Mouse (Mus musculus): ENCODE measurements at regions not wholly inside any gene's neighbourhood (a gene's known extent, or its start where the extent isn't known, plus 50 kb on each side); places are given as distances from the start of the nearest gene placed in this dataset.

DNA sequence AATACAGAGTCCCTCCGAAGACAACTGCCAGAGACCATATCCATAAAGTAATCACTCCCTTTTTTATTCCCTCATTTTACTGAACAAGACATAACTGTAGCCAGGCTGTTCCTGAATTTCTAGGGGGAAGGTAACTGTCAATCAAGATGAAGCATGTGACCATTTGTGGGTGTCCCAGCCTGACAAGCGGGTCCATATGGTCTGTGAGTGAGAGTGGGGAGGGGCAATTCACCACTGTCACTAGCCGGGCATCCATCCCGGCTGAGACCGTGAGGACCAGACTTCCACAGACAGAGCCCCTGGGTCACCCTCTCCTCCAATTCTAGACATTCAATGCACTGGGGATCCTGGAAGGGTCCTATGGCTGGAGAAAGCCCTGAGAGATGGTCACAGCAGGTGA, 54.6 kb downstream of the Gm11733 start:
- Histone ChIP-seq H3K4me3 (no peak overlapping the region), H3K27me3 (no peaks in the 10 kb centered on the region), H3K27ac (replicated peaks) (no peak overlapping the region), H3K9ac (no peak overlapping the region), H3K9me3 (no peaks in the 10 kb centered on the region), H3K36me3 (no peaks in the 10 kb centered on the region), H3K4me2 (no peak overlapping the region), H3K4me1 (replicated peaks) (peaks cover 57% of the 10 kb centered on the region)
- ATAC-seq (ENCODE audit: low read depth), result no peak
- 58% methylated on average over 5 of the region's 5 CpGs for WGBS

- H3K4me3 ChIP-seq, result no peak overlapping the region
- H3K4me2 ChIP-seq, result no peak overlapping the region
- peak overlapping the region; percentile 80 for H3K27ac ChIP-seq (replicated peaks)
- peaks cover 46% of the 10 kb centered on the region for H3K4me1 ChIP-seq (replicated peaks)
- peak overlapping the region; percentile 52; the same call in 1 of the 2 replicates for H3K9ac ChIP-seq
- 36% methylated on average over 5 of the region's 5 CpGs for WGBS
- no peaks in the 10 kb centered on the region for H3K9me3 ChIP-seq
- ATAC-seq (ENCODE audit: low read depth), result no peak
- 0 out of 2 replicates have a peak, but pooled peaks cover 4% of the 10 kb centered on the region for H3K27me3 ChIP-seq
- no peaks in the 10 kb centered on the region for H3K36me3 ChIP-seq
These were observed 56.4 kb downstream of the Gm11733 start for GRCm38 (mm10) chr11:117540609-117541008.

- H3K4me2 ChIP-seq, result no peak overlapping the region
- no peaks in the 10 kb centered on the region for H3K9me3 ChIP-seq
- H3K4me1 ChIP-seq (replicated peaks), result peaks cover 39% of the 10 kb centered on the region
- WGBS, result 7% methylated on average over 6 of the region's 6 CpGs
- H3K27me3 ChIP-seq, result 0 out of 2 replicates have a peak, but pooled peaks cover 11% of the 10 kb centered on the region
- H3K9ac ChIP-seq, result peak overlapping the region; percentile 35; the same call in 1 of the 2 replicates
- no peaks in the 10 kb centered on the region for H3K36me3 ChIP-seq
- H3K27ac ChIP-seq (replicated peaks), result peak overlapping the region; percentile 80
- ATAC-seq (ENCODE audit: low read depth), result peak; percentile 68
- H3K4me3 ChIP-seq, result no peak overlapping the region
These were observed 57.2 kb downstream of the Gm11733 start for GRCm38 (mm10) chr11:117541205-117541884.

DNA sequence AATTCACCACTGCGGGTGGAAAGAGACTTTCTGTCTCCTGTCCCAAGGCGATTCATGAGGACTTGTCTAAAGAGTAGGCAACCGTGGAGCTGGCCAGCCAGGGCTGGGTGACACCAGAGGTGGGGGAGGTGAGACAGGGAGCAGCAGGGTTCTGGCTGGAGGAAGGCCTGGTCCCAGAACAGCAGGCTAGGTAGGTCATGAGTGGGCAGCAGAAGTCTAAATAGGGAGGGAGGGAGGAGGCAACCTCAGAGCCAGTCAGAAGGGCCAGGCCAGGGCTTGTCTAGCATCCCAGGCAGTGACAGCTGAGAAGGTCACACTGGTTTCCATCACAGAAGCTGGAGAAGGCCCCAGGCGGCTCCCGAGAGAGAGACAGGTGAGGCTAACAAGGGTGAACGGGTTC, 59.0 kb downstream of the Gm11733 start:
- no peak for ATAC-seq (ENCODE audit: low read depth)
- H3K27me3 ChIP-seq, result 0 out of 2 replicates have a peak, but pooled peaks cover 11% of the 10 kb centered on the region
- no peak overlapping the region for H3K4me3 ChIP-seq
- H3K27ac ChIP-seq (replicated peaks), result no peak overlapping the region
- no peaks in the 10 kb centered on the region for H3K9me3 ChIP-seq
- H3K9ac ChIP-seq, result no peak overlapping the region
- no peak overlapping the region for H3K4me2 ChIP-seq
- no peaks in the 10 kb centered on the region for H3K36me3 ChIP-seq
- WGBS, result 51% methylated on average over 6 of the region's 6 CpGs
- peaks cover 36% of the 10 kb centered on the region for H3K4me1 ChIP-seq (replicated peaks)

- no peak overlapping the region for H3K4me2 ChIP-seq
- H3K4me3 ChIP-seq, result no peak overlapping the region
- no peak overlapping the region for H3K27ac ChIP-seq (replicated peaks)
- no peak overlapping the region for H3K9ac ChIP-seq
- no peaks in the 10 kb centered on the region for H3K36me3 ChIP-seq
- no peak for ATAC-seq (ENCODE audit: low read depth)
- H3K27me3 ChIP-seq, result 0 out of 2 replicates have a peak, but pooled peaks cover 11% of the 10 kb centered on the region
- no peaks in the 10 kb centered on the region for H3K9me3 ChIP-seq
- H3K4me1 ChIP-seq (replicated peaks), result peaks cover 28% of the 10 kb centered on the region
- 40% methylated on average over 6 of the region's 6 CpGs for WGBS
These were observed 60.3 kb downstream of the Gm11733 start for GRCm38 (mm10) chr11:117544507-117544906.

- Histone ChIP-seq H3K4me2 (no peak overlapping the region), H3K9me3 (no peaks in the 10 kb centered on the region), H3K4me3 (no peak overlapping the region), H3K27ac (replicated peaks) (no peak overlapping the region), H3K27me3 (0 out of 2 replicates have a peak, but pooled peaks cover 11% of the 10 kb centered on the region), H3K9ac (no peak overlapping the region), H3K4me1 (replicated peaks) (peaks cover 26% of the 10 kb centered on the region), H3K36me3 (no peaks in the 10 kb centered on the region)
- WGBS, result 55% methylated on average over 3 of the region's 3 CpGs
- no peak for ATAC-seq (ENCODE audit: low read depth)
These were observed 60.8 kb downstream of the Gm11733 start for GRCm38 (mm10) chr11:117544926-117545325.

DNA sequence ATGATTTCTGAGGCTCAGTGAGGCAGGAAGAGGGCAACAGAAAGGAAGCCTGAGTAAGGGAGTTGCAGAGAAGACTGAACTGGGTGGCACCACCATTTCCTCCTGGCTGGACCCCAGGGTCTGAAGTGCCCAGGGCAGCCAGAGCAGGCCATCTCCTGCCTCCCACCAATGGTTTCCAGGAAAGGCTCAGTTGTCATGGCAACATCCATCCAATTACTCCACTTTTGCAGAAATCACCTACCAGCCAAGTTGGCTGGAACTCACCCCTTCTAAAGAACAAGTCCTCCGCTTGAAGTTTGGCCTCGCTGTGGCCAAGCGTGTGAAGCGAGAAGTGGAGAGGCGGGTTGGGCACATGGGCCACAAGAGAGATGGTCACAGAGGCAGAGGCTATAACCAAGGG, 67.8 kb downstream of the Gm11733 start:
- 93% methylated on average over 5 of the region's 5 CpGs for WGBS

DNA sequence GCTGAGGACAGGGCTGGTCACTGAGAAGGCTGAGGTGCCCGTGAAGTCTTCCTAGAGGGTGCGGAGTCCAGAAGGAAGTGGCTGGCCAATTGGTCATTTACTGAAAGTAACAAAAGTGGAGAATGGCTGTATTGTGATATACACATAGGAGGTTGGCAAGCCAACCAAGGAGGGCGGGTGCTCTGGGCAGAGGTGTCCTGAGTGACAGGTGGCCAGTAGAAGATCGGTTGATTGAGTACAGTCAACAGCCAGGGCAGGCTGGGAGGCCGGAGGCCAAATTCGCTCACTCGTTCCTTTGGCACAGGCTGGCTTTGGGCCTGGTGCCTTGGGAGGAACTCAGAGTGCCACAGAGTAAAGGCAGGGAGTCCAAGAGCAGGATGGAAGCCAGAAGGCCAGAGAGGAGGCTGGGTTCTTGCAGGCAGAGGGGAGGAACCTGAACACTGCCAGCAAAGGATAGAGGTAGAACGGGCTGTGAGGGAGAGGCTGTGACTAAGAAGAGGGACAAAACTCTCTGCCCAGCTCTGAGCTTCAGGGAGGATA, 68.3 kb downstream of the Gm11733 start:
- no peaks in the 10 kb centered on the region for H3K27me3 ChIP-seq
- no peak overlapping the region for H3K4me3 ChIP-seq
- ATAC-seq (ENCODE audit: low read depth), result no peak
- H3K27ac ChIP-seq (replicated peaks), result no peak overlapping the region
- no peaks in the 10 kb centered on the region for H3K36me3 ChIP-seq
- H3K9ac ChIP-seq, result no peak overlapping the region
- no peaks in the 10 kb centered on the region for H3K4me1 ChIP-seq (replicated peaks)
- WGBS, result 91% methylated on average over 8 of the region's 8 CpGs
- no peak overlapping the region for H3K4me2 ChIP-seq
- H3K9me3 ChIP-seq, result no peaks in the 10 kb centered on the region

More for the DNA sequence above, 67.8 kb downstream of the Gm11733 start:
- Histone ChIP-seq H3K36me3 (no peaks in the 10 kb centered on the region), H3K4me2 (no peak overlapping the region), H3K4me3 (no peak overlapping the region), H3K4me1 (replicated peaks) (no peaks in the 10 kb centered on the region), H3K27ac (replicated peaks) (no peak overlapping the region), H3K9me3 (no peaks in the 10 kb centered on the region), H3K9ac (no peak overlapping the region), H3K27me3 (no peaks in the 10 kb centered on the region)
- no peak for ATAC-seq (ENCODE audit: low read depth)

DNA sequence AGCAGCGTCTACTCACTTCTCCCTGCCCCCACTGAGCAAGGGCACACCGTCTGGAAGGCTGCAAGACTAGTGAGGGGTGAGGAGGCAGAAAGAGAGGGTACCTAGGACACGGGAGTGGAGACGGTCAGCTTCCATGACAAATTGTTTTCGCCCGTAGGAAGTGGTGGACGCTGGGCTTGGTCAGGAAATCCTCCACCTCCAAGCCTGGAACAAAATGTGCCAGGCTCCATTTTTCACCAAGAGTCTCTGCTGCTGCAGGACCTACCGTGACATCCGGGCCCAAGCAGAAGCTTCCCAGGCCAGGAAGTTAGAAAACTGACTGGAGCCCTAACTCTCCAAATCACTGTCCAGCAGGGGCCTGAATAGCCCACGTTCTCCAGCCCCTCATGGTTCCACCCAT, 69.9 kb downstream of the Gm11733 start:
- 69% methylated on average over 10 of the region's 10 CpGs for WGBS
- Histone ChIP-seq H3K27ac (replicated peaks) (no peak overlapping the region), H3K4me2 (no peak overlapping the region), H3K4me1 (replicated peaks) (no peaks in the 10 kb centered on the region), H3K9me3 (no peaks in the 10 kb centered on the region), H3K36me3 (no peaks in the 10 kb centered on the region), H3K9ac (no peak overlapping the region), H3K27me3 (no peaks in the 10 kb centered on the region), H3K4me3 (no peak overlapping the region)
- ATAC-seq (ENCODE audit: low read depth), result no peak

DNA sequence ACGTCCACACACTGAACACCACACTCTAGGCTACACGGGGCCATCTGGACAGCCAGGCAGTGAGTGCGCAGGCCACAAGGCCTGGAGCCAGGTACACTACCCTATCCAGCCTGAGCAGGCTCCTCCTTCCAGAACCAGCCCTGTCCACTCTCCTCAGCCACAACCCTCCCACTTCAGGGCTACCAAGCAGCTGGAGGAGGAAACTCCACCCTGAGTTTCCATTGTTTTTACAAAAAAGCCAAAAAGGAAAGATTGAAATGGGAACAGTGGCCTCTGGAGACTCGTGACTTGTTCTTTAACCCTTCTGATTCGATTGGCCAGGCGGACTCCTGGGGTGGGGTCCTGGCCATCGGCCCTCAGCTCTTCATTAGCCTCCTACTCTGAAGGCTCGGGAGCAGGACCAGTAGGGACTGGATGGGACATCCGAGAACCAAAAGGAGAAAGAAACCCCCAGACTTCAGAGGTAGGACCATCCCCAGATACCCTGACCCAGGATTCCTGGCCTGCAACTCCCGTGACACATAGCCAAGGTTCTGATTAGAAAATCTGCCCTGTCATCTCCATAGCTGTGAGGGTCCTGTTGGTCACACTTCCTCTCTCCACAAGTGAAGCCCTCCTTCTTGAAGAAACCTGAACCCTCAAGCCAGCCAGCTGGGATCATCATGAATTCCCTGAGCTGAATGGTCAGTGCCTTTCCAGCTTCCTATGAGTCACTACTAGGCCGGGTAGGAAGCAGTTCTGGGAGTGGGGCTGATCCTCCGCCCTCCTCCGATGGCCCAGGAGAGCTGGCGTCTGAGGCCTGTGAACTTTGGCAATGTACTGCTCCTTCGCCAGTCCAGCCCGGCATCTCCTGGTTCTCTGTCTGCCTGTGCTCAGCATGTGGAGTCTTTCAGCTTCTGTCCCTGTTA, 73.6 kb downstream of the Gm11733 start:
- Histone ChIP-seq H3K4me2 (no peak overlapping the region), H3K27me3 (no peaks in the 10 kb centered on the region), H3K4me3 (no peak overlapping the region), H3K9me3 (peaks cover 2% of the 10 kb centered on the region; the same call in 1 of the 2 replicates), H3K9ac (no peak overlapping the region), H3K27ac (replicated peaks) (no peak overlapping the region), H3K4me1 (replicated peaks) (no peaks in the 10 kb centered on the region), H3K36me3 (no peaks in the 10 kb centered on the region)
- WGBS, result 87% methylated on average over 16 of the region's 16 CpGs
- no peak for ATAC-seq (ENCODE audit: low read depth)

DNA sequence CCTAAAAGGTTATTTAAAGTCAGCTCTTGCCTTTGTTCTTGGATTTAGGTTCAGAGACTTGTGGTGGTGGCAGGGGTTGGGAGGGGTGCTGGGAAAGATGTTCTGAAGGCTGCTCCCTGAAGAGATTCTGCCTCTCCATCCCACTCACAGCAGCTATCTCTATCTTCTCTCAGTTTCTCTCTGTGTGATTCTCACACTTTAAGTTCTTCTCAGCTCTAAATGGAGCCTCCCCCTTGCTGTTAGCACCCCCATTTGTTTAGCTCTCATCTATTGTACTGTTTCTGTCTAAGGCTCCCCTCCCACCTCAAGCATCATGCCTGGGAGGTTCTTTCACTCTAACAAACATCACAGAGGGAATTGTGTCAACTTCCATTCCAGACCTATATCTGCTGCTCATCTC, 75.7 kb downstream of the Gm11733 start:
- H3K9me3 ChIP-seq, result peaks cover 5% of the 10 kb centered on the region; the same call in 1 of the 2 replicates
- H3K4me1 ChIP-seq (replicated peaks), result no peaks in the 10 kb centered on the region
- H3K36me3 ChIP-seq, result no peaks in the 10 kb centered on the region
- H3K4me3 ChIP-seq, result no peak overlapping the region
- no peak overlapping the region for H3K9ac ChIP-seq
- H3K27me3 ChIP-seq, result no peaks in the 10 kb centered on the region
- no peak overlapping the region for H3K27ac ChIP-seq (replicated peaks)
- H3K4me2 ChIP-seq, result no peak overlapping the region
- no peak for ATAC-seq (ENCODE audit: low read depth)

GRCm38 (mm10) chr11:117567961-117568605, 83.9 kb downstream of the Gm11733 start:
- Histone ChIP-seq H3K36me3 (no peaks in the 10 kb centered on the region), H3K9me3 (peaks cover 5% of the 10 kb centered on the region; the same call in 1 of the 2 replicates), H3K9ac (no peak overlapping the region), H3K4me2 (no peak overlapping the region), H3K27me3 (0 out of 2 replicates have a peak, but pooled peaks cover 4% of the 10 kb centered on the region), H3K27ac (replicated peaks) (no peak overlapping the region), H3K4me3 (no peak overlapping the region), H3K4me1 (replicated peaks) (no peaks in the 10 kb centered on the region)
- no peak for ATAC-seq (ENCODE audit: low read depth)
- WGBS, result 87% methylated on average over 9 of the region's 9 CpGs

Data from neural tube, embryonic 13.5 days (tissue).